Mouse (Mus musculus): ENCODE data around the gene Fcrl6.

GRCm38 (mm10) chr1:172562641-172563464 lies 39.5 kb downstream of the Fcrl6 start:
- TF ChIP-seq CTCF (IDR thresholded peaks at IDR 0.05; ENCODE audit: low read depth) (peak; percentile 80), EP300 (optimal IDR thresholded peaks at IDR 0.05) (no peak)

Measured in stomach, postnatal 0 days (tissue).